Mouse (Mus musculus) heart, postnatal 0 days (tissue): ENCODE results near the gene Cd163l1.

Source experiments
- CTCF ChIP-seq: IDR thresholded peaks from 2 replicates; pipeline ENCODE4 v1.5.1; 2016; ENCODE audit warnings: antibody characterized with exemption, control low read depth, low read depth
- EP300 ChIP-seq: IDR thresholded peaks from 2 replicates; pipeline ENCODE4 v1.6.1; 2016; ENCODE audit warnings: antibody characterized with exemption, low read depth

- no peak for TF ChIP-seq EP300
- no peak for TF ChIP-seq CTCF
These were observed 15.6 kb downstream of the Cd163l1 start for GRCm38 (mm10) chr7:140233696-140234095.
